Mouse (Mus musculus) olfactory bulb, adult 2 months (tissue): Measurements from ENCODE around the gene Tesk1.

Source experiments
- CTCF ChIP-seq: fragments of 200-500 bp; IDR thresholded peaks from 2 replicates; pipeline ENCODE4 v1.5.1; 2012; ENCODE audit warnings: low read depth, mild to moderate bottlenecking, low read length, moderate library complexity; ENCODE audit not compliant: insufficient read depth
- POLR2A ChIP-seq: fragments of 200-500 bp; IDR thresholded peaks from 2 replicates; pipeline ENCODE4 v1.6.1; 2012; ENCODE audit warnings: mild to moderate bottlenecking, low read depth, low read length, moderate library complexity; ENCODE audit not compliant: insufficient read depth

- no peak for TF ChIP-seq POLR2A
- TF ChIP-seq CTCF: no peak
These were observed 27.0 kb upstream of the Tesk1 start for GRCm38 (mm10) chr4:43414761-43415160.
